Mouse (Mus musculus): ENCODE measurements around the gene Hyal3.

Gene Hyal3

GRCm38 (mm10) chr9:107575579-107576356, 4.8 kb upstream of the Hyal3 start:
- no peak for DNase-seq

- DNase-seq: peak; percentile 54
Observed at GRCm38 (mm10) chr9:107576357-107577107, 4.1 kb upstream of the Hyal3 start, which contains the start of gene Hyal1. TSS of gene Hyal1 (plus strand) at chr9:107576927.

GRCm38 (mm10) chr9:107577871-107578270, 2.7 kb upstream of the Hyal3 start:
- no peak for DNase-seq

- DNase-seq: no peak
Observed at GRCm38 (mm10) chr9:107578587-107578986, 2.0 kb upstream of the Hyal3 start, which contains the start of gene Naa80. TSS of gene Naa80 (plus strand) at chr9:107578887.

- DNase-seq: no peak
Observed at GRCm38 (mm10) chr9:107579023-107579900, 1.4 kb upstream of the Hyal3 start.

- DNase-seq: no peak
Observed at GRCm38 (mm10) chr9:107581584-107581983, 966 bp downstream of the Hyal3 start.

GRCm38 (mm10) chr9:107582509-107583062, 2.0 kb downstream of the Hyal3 start:
- DNase-seq: no peak

GRCm38 (mm10) chr9:107583174-107583573, 2.6 kb downstream of the Hyal3 start:
- DNase-seq: no peak

GRCm38 (mm10) chr9:107586504-107586903, 5.9 kb downstream of the Hyal3 start:
- DNase-seq: no peak

GRCm38 (mm10) chr9:107586974-107587832, 6.6 kb downstream of the Hyal3 start, which contains the start of gene Ifrd2:
TSS of gene Ifrd2 (plus strand) at chr9:107587642.
- peak; percentile 94 for DNase-seq

GRCm38 (mm10) chr9:107587833-107588639, 7.4 kb downstream of the Hyal3 start:
- peak; percentile 62 for DNase-seq

GRCm38 (mm10) chr9:107590058-107590772, 9.6 kb downstream of the Hyal3 start:
- DNase-seq: no peak

- DNase-seq: no peak
Observed at GRCm38 (mm10) chr9:107590773-107591060, 10.1 kb downstream of the Hyal3 start.

GRCm38 (mm10) chr9:107593101-107593976, 12.7 kb downstream of the Hyal3 start:
- no peak for DNase-seq

- no peak for DNase-seq
Observed at GRCm38 (mm10) chr9:107594281-107595062, 13.9 kb downstream of the Hyal3 start.

GRCm38 (mm10) chr9:107596619-107597569, 16.3 kb downstream of the Hyal3 start:
- DNase-seq: no peak

GRCm38 (mm10) chr9:107598385-107598784, 17.8 kb downstream of the Hyal3 start:
- no peak for DNase-seq
